Mouse (Mus musculus) cerebellum, adult 11-12 months (tissue): ENCODE data around the gene St7.

Experiments used
- DNase-seq: peaks from one replicate; pipeline ENCODE4 v3.0.0; 2022

St7 gene

DNA sequence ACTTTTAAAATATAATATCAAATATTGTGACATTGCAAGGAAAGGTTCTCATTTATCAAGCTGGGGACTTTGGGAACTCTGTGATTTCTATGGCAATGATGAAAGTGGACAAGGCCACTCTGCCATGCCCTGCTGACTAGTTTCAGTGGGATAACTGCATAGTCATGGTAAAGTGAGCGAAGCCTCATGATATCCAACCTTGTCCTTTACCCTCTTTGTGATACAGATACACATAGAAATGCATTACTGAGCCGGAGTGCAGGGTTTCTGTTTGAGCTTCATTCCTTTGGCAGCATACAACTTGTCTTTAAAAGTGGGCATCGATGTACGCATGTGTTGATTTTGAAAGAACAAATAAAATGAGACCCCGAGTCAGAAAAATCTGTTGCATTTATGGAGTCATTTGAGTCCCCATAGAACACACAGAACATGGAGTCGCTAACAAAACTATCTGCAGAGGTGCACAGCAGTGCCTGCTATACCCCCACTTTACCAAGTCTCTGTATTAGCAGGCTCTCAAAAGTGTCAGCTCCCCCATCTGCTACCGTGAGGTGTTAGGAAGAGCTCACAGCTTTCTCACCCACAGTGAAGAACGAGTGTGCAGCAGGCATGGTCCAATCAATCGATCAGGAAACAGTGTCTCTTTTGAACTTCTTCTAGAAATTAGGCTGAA, 77.4 kb downstream of the St7 start:
- DNase-seq, result no peak

DNA sequence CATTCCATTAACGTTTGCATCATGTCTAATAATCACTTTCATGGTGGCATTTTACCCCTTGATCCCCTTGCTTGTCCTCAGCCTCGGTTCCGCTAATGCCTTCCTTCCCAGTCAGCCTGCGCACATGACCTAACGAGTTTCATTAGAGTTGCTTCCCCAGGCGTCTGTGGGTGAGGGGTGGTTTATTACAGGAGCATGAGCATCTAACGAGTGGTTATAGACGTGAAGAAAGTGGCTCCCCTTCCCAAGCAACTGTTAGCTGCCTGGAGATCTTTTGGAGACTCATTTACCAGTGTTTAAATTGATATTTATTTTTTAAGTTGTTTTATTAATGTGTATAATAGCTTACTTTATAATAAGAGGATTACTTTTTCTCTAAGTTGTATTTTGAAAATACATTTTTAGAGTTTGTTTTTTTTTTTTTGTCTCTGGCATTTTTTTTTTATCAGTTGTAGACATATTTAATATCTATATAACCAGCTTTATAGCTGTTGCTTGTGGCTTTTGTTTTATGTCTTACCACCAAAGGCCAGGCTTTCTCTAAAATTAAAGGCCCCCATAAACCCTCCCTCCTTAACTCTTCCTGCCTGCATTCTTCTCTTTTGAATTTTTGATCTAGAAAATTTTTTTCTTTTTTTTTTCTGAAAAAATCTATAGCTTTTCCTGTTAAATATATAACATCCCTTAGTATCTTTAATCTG, 78.1 kb downstream of the St7 start:
- DNase-seq, result no peak

DNA sequence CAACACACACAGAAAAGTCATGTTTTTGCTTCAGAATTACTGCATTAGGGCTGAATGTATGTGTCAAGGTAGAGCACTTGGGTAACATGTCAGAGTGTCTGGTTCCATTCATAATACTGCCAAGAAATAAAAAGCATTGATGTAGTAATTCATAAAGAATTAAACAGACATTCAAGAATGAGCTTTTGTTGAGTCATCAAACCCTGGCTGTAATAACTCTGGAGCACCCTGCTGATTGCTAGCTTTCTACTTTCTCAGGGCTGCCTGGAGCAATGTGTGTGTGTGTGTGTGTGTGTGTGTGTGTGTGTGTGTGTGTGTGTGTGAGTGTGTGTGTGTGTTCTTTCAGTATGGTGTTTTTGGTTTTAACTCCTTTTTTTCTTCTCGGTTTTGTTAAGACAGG, 78.7 kb downstream of the St7 start:
- DNase-seq, result no peak

DNA sequence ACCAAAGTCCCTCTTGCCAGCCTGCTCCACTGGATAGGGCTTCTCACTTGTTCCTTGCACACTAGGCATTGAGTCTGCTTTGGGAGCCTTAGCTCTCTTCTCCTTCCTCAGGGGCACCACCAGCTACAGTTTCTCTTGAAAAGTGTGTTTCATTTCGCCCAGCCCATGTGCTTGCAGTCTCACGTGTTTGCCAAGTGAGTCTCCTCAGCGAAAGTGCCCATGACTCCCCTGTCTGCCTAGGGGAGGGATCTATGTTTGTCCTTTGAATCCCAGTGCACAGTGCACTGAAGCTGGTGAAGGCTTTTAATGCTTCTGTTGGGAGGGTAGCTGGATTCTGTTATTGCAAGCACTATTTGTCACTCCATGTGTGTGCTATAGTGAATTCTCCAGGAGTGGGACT, 79.8 kb downstream of the St7 start:
- DNase-seq, result no peak

DNA sequence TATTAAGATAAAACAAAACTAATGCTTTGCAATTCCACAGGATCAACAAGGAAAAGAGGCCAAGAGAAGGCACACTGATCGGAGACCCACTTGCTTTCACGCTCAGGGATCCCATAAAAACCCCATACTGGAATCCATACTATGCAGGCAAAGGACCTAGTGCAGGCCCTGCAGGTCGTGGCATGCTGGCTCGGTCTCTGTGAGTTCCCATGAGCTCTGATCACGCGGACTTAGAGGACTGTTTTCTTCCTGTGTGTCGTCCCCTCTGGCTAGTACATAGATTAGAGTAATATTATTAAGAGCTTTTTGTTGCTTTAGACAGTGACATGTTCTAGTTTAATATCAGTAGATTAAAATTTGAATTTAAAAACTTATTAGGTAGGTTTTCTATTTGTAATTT, 83.3 kb downstream of the St7 start:
- DNase-seq, result no peak

DNA sequence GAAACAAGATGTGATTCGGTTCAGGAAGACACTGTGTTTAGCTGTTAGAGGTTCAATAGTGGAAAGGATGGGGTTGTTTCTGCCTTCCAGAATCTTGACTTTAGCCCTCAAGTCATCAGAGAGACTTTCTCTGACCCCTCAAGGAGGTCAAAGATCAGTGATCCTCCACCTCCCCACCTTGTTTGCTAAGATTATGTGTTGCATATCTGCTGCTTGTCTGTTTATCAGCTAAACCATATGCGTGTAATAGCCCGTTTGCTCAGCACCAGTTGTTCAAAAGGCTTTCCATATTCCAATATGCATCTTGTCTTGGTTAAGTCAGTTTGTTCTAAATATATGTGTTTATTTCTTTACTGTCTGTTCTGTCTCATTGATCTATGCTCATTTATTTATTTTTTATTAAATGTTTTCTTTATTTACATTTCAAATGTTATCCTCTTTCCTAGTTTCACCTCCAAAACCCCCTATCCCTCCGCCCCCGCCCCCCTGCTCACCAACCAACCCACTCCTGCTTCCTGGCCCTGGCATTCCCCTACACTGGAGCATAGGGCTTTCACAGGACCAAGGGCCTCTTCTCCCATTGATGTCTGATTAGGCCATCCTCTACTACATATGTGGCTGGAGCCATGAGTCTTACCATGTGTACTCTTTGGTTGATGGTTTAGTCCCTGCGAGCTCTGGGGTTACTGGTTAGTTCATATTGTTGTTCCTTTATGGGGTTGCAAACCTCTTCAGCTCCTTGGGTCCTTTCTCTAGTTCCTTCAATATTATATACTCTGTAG, 84.5 kb downstream of the St7 start:
- no peak for DNase-seq

DNA sequence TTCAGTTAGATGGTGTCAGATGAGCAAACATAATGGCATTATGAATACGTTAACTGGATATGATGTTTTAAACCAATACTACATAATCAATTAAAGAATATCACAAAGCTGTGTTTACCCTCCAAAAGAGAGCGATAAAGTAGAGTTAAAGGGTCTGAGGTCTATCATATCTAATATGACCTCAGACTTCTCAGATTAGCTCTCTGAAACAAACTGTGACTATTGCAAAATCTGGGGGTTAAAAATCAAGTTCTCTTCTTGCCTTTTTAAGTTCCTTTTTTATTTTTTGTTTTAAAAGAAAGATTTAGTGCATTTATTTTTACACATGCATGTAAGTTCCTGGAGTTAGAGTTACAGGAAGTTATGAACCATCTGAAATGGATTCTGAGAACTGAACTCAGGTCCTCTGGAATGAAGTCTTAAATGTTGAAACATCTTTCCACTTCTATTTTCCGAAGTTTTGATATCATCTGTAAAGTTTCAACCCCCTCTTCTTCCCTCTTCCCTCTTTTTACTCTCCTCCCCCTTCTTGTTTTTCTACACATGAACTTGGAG, 86.0 kb downstream of the St7 start:
- no peak for DNase-seq

DNA sequence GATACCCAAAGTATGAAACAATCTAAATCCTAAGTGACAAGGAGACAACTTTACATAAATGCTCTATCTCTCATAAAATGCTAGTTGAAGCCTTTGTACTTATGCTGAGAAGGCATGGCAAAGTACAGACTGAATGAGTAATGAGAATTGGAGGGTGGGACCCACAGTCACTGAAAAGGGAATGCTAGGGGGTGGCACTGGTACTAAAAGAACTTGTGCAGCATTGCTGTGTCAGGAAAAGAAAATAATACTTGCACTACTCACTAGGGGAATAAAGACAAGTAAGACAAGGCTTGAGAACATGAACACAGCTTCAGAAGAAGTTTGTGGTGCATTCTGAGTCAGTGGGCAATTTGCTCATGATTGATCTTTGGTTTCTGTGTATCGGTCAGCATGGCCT, 90.8 kb downstream of the St7 start:
- no peak for DNase-seq

DNA sequence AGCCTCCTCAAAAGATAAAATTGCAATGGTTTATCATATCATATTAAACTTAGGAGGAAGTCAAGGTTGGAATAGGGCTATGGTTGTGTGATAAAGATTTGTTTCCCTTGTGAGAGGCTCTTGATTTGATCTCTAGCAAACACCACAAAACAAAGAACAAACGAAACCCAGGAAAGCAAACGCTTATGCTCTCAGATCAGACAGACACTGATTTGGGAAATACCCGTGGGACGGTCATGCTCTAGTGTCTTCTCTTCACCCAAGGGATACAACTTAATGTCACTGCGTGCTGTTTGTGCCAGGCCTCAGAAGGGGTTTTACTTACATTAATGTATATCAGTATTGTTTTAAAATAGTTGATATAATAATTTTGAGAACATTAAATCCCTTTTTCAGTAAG, 91.8 kb downstream of the St7 start:
- DNase-seq, result no peak

DNA sequence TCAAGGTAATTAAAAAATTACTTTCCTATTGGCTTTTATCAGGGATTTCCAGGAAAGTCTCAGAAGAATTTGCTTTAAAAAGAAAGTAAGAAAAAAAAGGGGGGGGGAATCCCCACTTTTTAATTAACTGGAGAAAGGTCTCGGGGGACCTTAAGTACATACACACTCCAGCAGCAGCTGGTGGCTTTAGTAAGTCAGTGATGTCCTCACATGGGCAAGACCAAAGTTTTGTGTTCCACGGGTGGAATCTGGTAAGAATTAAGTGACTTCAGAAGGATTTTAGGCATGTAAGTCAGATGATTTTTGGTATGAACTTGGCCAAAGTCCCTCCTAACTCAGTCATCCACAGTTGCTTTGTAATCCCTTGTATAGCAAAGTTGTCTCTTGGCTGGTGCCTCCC, 92.5 kb downstream of the St7 start:
- no peak for DNase-seq

DNA sequence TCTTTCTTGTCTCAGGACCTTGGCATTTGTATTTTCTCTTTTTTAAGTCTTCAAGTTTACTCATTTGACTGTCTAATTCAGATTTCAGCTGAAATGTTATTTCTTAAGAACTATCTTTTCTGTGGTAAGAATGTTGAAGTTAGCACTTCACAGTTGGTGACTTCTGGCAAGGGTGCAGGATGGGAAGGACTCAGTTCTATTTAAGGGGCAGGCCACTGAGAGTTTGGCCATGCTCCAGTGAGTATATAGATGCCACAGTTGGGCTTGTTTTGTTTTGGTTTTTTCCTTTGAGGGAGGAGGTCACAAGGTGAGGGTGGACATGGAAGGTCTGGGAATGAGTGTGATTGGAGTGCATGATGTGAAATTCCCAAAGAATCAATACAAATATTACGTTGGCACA, 95.1 kb downstream of the St7 start:
- no peak for DNase-seq

DNA sequence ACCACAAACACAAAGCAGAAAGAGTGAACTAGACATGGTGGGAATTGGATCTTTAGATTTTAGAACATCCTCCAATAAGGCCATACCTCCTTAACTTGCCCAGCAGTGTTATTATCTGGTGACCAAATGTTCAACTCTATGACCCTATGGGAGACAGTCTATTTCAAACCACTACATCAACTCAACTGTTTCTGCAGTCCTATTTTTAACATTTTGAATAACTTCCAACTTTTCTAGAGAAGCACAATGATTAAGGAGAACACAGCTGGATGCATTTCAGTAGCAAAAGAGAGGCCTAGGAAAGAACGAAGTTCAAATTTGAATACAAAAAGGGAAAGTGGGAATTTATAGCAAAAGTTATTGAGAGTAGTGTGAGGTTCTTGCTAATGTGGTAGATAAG, 97.5 kb downstream of the St7 start:
- no peak for DNase-seq

DNA sequence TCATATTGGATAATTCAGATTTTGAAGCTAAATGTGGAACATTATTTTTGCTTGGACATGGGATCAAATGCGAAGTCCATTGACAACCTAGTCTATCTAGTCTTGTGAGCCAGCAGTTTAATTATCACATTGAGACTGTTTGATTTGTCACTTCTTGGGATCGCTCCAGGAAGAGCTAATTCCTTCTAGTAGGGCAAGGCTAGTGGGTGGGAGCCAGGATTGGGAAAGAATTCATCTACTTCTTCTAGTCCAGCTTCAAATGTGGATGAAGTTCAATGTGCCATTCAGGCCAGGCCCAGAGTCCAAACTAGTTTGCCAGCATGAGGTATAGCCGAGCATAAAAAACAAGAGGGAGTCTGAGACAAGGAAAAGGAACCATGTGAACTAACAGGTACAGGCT, 100.7 kb downstream of the St7 start:
- no peak for DNase-seq

DNA sequence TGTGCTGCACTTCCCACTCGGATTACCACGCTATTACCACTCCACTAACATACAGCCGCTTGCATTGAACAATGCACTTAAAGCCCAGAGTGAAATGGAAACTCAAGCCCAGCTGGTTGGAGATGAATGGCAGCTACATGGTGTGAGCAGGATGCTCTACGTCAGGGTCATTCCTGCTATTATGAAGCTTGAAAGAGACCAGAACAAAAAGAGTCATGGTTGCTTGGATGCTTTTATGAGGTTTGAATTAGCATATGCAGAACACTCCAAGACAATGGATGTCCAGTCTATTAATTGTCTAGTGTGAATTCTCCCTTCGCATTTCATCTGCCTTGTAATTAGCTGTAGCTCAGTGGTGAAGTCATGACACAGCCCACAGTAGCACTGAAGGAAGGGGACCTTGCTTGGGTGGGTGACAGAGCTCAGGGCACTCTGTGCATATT, 104.6 kb downstream of the St7 start:
- no peak for DNase-seq

DNA sequence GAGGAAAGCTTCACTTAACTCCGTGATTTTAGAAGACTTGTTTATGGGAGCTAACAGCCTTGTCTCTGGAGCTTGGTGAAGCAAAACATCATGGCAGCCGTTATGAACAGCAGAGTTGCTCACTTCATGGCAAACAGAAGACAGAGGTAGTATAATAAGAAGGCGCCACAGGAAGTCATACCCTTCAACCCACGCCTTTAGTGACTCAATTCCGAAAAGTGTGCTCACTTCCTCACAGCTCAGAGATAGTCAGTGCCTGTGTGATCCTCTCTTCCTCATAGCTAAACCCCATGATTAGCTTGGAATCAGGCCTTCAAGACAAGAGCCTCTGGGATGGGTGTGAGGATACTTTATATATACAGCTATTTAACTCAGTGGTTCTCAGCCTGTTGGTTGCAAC, 108.0 kb downstream of the St7 start:
- DNase-seq, result no peak

DNA sequence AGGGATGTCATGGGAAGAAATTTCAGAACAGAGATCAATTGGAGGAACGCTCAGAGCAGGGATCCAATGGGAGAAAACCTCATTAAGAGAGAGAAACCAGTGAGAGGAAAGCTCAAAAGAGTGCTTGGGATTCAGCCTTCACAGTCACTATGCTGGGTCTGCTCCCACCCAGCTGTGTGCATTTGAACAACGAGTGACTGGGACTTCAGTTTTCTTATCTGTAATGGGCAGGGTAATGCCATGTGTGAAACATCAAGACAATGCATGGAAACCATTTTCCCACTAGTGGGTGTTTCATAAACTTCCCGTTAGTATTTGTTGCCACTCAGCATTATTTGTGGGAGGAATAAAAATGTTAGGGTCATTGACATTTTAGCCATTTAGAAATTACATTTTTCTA, 111.7 kb downstream of the St7 start:
- no peak for DNase-seq

DNA sequence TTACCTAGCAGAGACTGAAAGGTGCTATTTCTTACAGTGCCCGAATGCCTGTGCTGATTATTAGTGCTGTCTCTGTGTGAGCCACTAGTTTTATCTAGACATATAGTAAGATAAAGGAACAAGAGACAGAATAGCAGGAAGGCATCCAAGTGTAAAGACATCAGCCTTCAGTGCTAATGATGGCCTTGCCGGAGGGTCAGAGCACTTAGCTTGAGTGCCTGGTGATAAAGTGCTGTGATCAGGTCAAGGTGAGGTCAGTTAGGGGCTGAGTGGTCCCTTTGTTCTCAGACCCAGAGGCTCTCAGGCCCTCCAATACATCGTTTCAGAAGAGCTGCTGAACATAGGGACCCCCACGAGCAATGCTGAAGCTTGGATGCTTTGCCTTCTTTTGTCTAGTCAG, 113.8 kb downstream of the St7 start:
- no peak for DNase-seq

DNA sequence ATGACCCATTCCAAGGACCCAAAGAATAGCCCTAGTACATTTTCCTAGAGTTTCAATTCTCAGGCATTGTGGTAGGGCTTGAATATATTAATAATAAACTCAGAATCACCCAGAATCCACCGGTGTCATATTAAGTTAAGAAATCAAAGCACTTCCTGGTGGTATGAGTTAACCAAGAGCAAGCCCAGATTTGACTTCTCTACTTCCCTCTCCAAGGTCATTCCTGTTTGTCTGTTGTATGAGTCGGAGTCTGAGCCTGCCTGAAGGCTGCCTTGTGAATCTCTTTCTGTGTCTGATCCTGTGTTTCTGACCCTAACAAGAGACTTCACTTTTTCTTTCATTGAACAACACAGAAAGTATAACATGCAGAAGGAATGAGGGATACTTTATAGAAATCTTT, 118.3 kb downstream of the St7 start:
- no peak for DNase-seq

DNA sequence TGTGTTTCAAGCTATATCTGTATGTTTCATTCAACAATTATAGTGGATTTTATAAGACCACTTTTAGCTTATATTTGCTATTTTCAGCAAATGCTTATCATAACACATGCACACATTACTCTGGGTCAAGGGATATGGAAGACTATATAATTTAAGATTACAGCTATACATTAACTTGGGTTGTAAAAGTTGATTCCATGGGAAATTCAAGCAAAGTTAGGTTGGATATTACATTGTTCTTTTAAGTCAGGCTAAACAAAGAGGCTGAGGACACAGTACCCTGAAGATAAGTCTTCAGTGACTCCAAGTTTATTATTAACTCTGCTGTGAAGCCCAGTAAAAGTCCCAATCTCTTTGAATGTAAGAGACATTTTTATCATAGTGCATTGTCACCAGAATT, 118.8 kb downstream of the St7 start:
- DNase-seq, result no peak

DNA sequence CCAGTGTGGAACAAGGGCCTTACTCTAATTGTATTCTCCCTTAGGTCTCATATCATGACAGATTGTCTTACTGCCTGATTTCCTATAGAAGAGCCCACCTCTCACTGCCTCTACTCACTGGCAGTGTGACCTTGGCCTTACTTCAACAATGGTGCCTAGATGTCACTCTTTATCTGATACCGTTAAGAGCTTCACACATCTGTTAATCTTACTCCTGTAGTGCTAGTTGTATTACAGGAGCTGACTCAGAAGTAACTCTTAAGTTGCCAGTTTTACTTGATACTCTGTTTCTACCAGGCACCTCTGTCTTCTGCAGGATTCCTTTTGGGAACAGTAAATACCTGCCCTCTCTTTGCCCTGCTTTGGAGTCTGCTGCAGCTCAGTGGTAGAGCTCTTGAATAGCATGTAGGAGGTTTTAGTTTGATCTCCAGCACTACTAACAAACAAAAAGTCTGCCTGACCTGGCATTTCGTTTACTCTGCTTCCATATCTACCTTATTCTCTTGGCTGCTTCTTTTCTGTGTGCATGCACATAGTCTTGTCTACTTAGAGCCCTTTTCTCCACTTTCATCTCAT, 121.4 kb downstream of the St7 start:
- no peak for DNase-seq

DNA sequence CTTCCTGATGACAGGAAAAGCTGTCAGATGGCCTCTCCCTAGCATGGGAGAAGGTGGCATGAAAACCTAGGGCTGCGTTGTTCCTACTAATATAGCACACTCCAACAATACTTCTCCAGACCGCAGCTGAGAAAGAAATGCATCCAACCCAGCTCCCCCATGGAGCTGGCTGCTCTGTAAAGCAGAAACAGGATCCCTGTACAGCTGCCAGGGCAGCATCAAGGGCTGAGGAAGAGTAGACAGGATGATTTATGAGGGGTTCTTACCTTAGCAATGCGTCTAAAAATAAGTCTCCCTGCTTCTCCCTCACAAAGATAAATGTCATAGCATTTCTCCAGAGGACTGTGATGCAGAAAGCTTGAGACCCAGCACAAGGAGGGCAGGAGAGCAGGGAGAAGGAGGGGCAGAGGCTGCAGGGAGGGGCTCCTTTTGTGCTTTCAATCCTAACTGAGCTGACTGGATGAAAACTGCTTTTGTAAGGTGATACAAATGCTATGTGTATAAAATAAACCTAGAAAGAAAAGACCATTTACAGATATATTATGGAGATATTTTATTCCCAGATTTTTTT, 124.2 kb downstream of the St7 start:
- DNase-seq, result peak; percentile 43

DNA sequence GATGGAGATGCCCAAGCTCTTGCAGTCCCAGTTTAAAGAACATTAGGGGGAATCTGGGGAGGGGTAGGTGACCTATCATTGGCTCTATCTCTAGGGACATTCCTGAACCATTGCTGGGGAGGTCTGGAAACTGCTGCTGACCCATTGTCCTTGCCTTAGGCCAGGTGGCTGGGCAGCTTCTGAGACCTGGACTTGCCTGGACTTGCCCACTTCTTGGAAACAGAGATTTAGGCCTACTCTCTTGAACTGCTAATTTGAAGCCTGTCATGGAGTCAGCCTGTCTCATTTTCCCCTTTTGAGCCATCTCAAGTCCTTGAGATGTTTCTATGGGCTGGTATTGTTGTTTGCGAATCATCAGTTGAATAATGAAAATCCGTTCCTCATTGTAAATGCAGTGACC, 130.9 kb downstream of the St7 start:
- no peak for DNase-seq

DNA sequence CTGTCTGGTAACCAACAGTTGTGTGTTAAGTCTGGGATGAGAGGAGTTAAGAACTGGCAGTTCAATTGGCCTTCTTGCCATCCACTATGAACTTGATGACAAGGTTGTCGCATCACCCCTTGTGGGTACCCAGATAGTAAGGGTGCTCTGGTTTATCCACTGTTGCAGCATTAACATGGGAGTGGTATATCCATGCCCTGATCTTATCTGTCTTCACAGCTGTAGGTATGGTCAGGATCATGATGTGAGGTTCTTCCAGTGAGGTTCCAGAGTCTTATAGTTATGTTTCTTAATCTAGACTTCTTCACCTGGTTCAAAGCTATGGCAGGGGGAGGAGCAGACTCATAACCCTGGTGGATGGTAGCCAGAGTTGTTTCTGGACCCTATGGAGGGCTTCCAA, 132.0 kb downstream of the St7 start:
- DNase-seq, result no peak
